Mouse (Mus musculus) c-Kit-negative CD71-positive TER-119-positive erythroid progenitor cells, embryonic 14.5 days (primary cell): Measurements from ENCODE around the gene Ptp4a2.
"Not testable (repeated sequence)": the region's sequence is repeated elsewhere in the genome, so short reads cannot be mapped to it uniquely, and the experiment has no call there.

Source experiments
- DNase-seq: peaks from one replicate; pipeline ENCODE4 v3.0.0-alpha.2; 2013; ENCODE audit warnings: low read depth, low spot score

Ptp4a2 gene

GRCm38 (mm10) chr4:129851861-129852260, 40.8 kb downstream of the Ptp4a2 start:
- DNase-seq: no peak

- no peak for DNase-seq
Measured at GRCm38 (mm10) chr4:129853053-129853452, 42.0 kb downstream of the Ptp4a2 start.

- no peak for DNase-seq
Measured at GRCm38 (mm10) chr4:129853996-129854395, 43.0 kb downstream of the Ptp4a2 start.

GRCm38 (mm10) chr4:129854615-129855014, 43.6 kb downstream of the Ptp4a2 start:
- DNase-seq: no peak

GRCm38 (mm10) chr4:129855051-129855970, 44.3 kb downstream of the Ptp4a2 start:
- no peak for DNase-seq

- no peak for DNase-seq
Measured at GRCm38 (mm10) chr4:129860456-129860855, 49.4 kb downstream of the Ptp4a2 start.

GRCm38 (mm10) chr4:129861400-129861799, 50.4 kb downstream of the Ptp4a2 start:
- no peak for DNase-seq

- no peak for DNase-seq
Measured at GRCm38 (mm10) chr4:129862357-129862756, 51.3 kb downstream of the Ptp4a2 start.

- DNase-seq: not testable (repeated sequence)
Measured at GRCm38 (mm10) chr4:129866171-129866570, 55.2 kb downstream of the Ptp4a2 start.

GRCm38 (mm10) chr4:129868211-129868610, 57.2 kb downstream of the Ptp4a2 start:
- DNase-seq: no peak

- no peak for DNase-seq
Measured at GRCm38 (mm10) chr4:129870483-129870882, 59.5 kb downstream of the Ptp4a2 start.

GRCm38 (mm10) chr4:129872376-129872922, 61.4 kb downstream of the Ptp4a2 start:
- DNase-seq: no peak

GRCm38 (mm10) chr4:129874805-129875204, 63.8 kb downstream of the Ptp4a2 start:
- DNase-seq: no peak

- DNase-seq: no peak
Measured at GRCm38 (mm10) chr4:129875406-129875805, 64.4 kb downstream of the Ptp4a2 start.

- no peak for DNase-seq
Measured at GRCm38 (mm10) chr4:129876831-129877764, 66.1 kb downstream of the Ptp4a2 start.

- DNase-seq: no peak
Measured at GRCm38 (mm10) chr4:129877967-129878655, 67.1 kb downstream of the Ptp4a2 start.

GRCm38 (mm10) chr4:129878656-129879145, 67.7 kb downstream of the Ptp4a2 start:
- no peak for DNase-seq

GRCm38 (mm10) chr4:129879206-129879780, 68.3 kb downstream of the Ptp4a2 start:
- DNase-seq: no peak

GRCm38 (mm10) chr4:129880615-129881014, 69.6 kb downstream of the Ptp4a2 start:
- DNase-seq: no peak

GRCm38 (mm10) chr4:129881661-129882060, 70.6 kb downstream of the Ptp4a2 start:
- DNase-seq: no peak
